Mouse (Mus musculus) limb, embryonic 10.5 days (tissue): ENCODE measurements around the gene Srrd. TPM values are rescaled to one million over a fixed set of nuclear protein-coding genes. Genes with fewer than 3 reads are reported as not detected.
A peak's percentile ranks its signal among the peaks of the same experiment; 100 is the strongest.

Experiments
- DNase-seq: peaks from one replicate; pipeline ENCODE4 v3.0.0-alpha.2; 2017; ENCODE audit warnings: low spot score
- H3K27ac ChIP-seq: fragments of 300-500 bp; sonication (generic); 2 replicates; pipeline ENCODE4 v1.5.1; 2016; ENCODE audit warnings: mild to moderate bottlenecking
- H3K27me3 ChIP-seq: fragments of 300-500 bp; sonication (generic); 2 replicates; pipeline ENCODE4 v1.6.1; 2016; ENCODE audit warnings: low read depth, mild to moderate bottlenecking; ENCODE audit not compliant: poor library complexity, severe bottlenecking
- H3K36me3 ChIP-seq: fragments of 300-500 bp; sonication (generic); 2 replicates; pipeline ENCODE4 v1.6.1; 2016; ENCODE audit warnings: mild to moderate bottlenecking, moderate library complexity
- H3K4me1 ChIP-seq: fragments of 300-500 bp; sonication (generic); 2 replicates; pipeline ENCODE4 v1.6.1; 2016
- H3K4me3 ChIP-seq: fragments of 300-500 bp; sonication (generic); 2 replicates; pipeline ENCODE4 v1.5.1; 2016; ENCODE audit warnings: mild to moderate bottlenecking, moderate library complexity
- H3K9me3 ChIP-seq: fragments of 300-500 bp; sonication (generic); replicated peaks from 2 replicates; pipeline ENCODE4 v1.6.1; 2016; ENCODE audit warnings: mild to moderate bottlenecking
- WGBS: fragments of 180-500 bp; shearing (Covaris S2); methylation state at CpG from one replicate; pipeline ENCODE4 v1.1.7; 2016; 5-methylcytosine and 5-hydroxymethylcytosine counted together
- polyA plus RNA-seq: library from polyadenylated mRNA; unstranded; fragments of >200 nt; fragmentation: Nextera tagmentation; extraction: Ambion mirVana; gene quantifications from 2 replicates; pipeline ENCODE4 v1.2.1, GENCODE M21; 2016

Gene Srrd
- polyA plus RNA-seq, 1 experiment from 2014 or later = 59.2 TPM

DNA sequence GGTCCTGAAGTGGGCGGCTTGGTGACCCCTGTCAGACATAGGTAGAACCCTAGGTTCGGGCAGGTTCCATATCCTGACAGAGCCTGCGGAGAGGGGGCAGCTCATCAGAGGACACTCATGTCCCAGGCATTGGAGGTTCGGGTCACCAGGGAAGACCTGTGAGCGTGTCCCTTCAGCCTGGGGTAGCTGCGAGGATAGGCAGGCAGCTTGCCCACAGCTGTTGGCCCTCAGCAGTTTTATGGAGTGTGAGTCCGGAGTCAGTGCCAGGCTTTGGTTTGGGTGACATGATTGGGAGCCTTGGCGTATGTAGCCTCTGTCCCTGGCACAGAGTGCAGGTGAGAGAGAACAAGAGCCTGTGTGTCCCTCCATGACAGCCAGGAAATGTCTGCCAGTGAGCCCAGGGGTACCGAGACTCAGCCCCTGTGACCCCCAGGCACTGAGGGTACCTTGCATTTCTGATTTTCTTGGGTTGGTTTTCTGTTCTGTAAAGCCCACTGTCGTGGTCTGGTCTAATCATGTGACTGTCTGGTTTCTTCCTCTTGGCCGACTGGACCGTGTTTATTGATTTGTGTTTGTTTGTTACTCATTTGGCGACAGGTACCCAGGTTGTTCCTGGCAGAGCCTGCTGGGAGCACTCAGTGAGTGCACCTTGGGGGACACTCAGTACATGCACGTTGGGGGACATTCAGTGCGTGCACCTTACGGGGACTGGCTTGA lies 52.9 kb downstream of the Srrd start:
- Histone ChIP-seq H3K4me1 (peaks cover 12% of the 10 kb centered on the region), H3K27me3 (no peaks in the 10 kb centered on the region), H3K4me3 (no peak overlapping the region), H3K36me3 (peaks cover 7% of the 10 kb centered on the region; the same call in 1 of the 2 replicates), H3K9me3 (no peaks in the 10 kb centered on the region), H3K27ac (no peak overlapping the region)
- DNase-seq = no peak
- WGBS = 86% methylated on average over 16 of the region's 16 CpGs

GRCm38 (mm10) chr5:112289236-112289635 lies 53.6 kb downstream of the Srrd start:
- Histone ChIP-seq H3K4me1 (peaks cover 8% of the 10 kb centered on the region), H3K4me3 (no peak overlapping the region), H3K27me3 (no peaks in the 10 kb centered on the region), H3K27ac (no peak overlapping the region), H3K36me3 (peaks cover 7% of the 10 kb centered on the region; the same call in 1 of the 2 replicates), H3K9me3 (no peaks in the 10 kb centered on the region)
- 83% methylated on average over 6 of the region's 8 CpGs for WGBS
- DNase-seq = no peak

- DNase-seq = no peak
- H3K9me3 ChIP-seq = no peaks in the 10 kb centered on the region
- H3K4me3 ChIP-seq = no peak overlapping the region
- no peaks in the 10 kb centered on the region for H3K27me3 ChIP-seq
- H3K36me3 ChIP-seq = peaks cover 7% of the 10 kb centered on the region; the same call in 1 of the 2 replicates
- H3K4me1 ChIP-seq = peaks cover 15% of the 10 kb centered on the region
- WGBS = 81% methylated on average over 9 of the region's 9 CpGs
- H3K27ac ChIP-seq = peak overlapping the region; percentile 19; the same call in 1 of the 2 replicates
These were observed 54.4 kb downstream of the Srrd start for GRCm38 (mm10) chr5:112288193-112289141.

GRCm38 (mm10) chr5:112287652-112288051 lies 55.2 kb downstream of the Srrd start:
- WGBS = 90% methylated on average over 2 of the region's 2 CpGs
- no peak for DNase-seq
- Histone ChIP-seq H3K4me3 (no peak overlapping the region), H3K4me1 (peaks cover 18% of the 10 kb centered on the region), H3K27me3 (no peaks in the 10 kb centered on the region), H3K9me3 (no peaks in the 10 kb centered on the region), H3K36me3 (peaks cover 7% of the 10 kb centered on the region; the same call in 1 of the 2 replicates), H3K27ac (0 out of 2 replicates have a peak overlapping the region, but pooled peaks have one; percentile 4)

Other genes starting within 250 kb of the Srrd start
- 0.34 and 0.46 TPM in 2 replicates for gene Cryba4, start 90.5 kb downstream of the Srrd start, polyA plus RNA-seq
- not detected in 2 replicates for gene Crybb1, start 87.2 kb downstream of the Srrd start, polyA plus RNA-seq
- gene Tpst2, start 66.3 kb downstream of the Srrd start, polyA plus RNA-seq = 37.5 and 38.0 TPM in 2 replicates
- 43.5 and 44.4 TPM in 2 replicates for gene Tfip11, start 16.7 kb downstream of the Srrd start, polyA plus RNA-seq
- 38.9 and 39.1 TPM in 2 replicates for gene Hps4, start within 50 bp of the Srrd start, polyA plus RNA-seq
- 0.14 and 0.25 TPM in 2 replicates for gene Gm6583, start 13.0 kb upstream of the Srrd start, polyA plus RNA-seq
- gene Asphd2, start 51.8 kb upstream of the Srrd start, polyA plus RNA-seq = 22.0 and 23.6 TPM in 2 replicates
- not detected in 2 replicates for gene Gm6588, start 106.4 kb upstream of the Srrd start, polyA plus RNA-seq
- gene Sez6l, start 234.1 kb upstream of the Srrd start, polyA plus RNA-seq = 0.09 and 0.16 TPM in 2 replicates